Mouse (Mus musculus) left cerebral cortex, adult 18-20 months (tissue): ENCODE measurements around the gene Gas6. TPM values are rescaled to one million over a fixed set of nuclear protein-coding genes. Genes with fewer than 3 reads are reported as not detected.

Source experiments
- DNase-seq, 2 experiments: peaks; one replicate each; pipeline ENCODE4 v3.0.0; 2021 to 2022; ENCODE audit warnings: low spot score in 2 of 2, mixed read lengths in 1 of 2
- total RNA-seq, 2 experiments: library from RNA; stranded (reverse); gene quantifications; 2 replicates each; pipeline ENCODE4 v1.2.3; 2021

The Gas6 gene
- total RNA-seq, 2 experiments from 2014 or later, result 95.8 to 103 TPM

DNA sequence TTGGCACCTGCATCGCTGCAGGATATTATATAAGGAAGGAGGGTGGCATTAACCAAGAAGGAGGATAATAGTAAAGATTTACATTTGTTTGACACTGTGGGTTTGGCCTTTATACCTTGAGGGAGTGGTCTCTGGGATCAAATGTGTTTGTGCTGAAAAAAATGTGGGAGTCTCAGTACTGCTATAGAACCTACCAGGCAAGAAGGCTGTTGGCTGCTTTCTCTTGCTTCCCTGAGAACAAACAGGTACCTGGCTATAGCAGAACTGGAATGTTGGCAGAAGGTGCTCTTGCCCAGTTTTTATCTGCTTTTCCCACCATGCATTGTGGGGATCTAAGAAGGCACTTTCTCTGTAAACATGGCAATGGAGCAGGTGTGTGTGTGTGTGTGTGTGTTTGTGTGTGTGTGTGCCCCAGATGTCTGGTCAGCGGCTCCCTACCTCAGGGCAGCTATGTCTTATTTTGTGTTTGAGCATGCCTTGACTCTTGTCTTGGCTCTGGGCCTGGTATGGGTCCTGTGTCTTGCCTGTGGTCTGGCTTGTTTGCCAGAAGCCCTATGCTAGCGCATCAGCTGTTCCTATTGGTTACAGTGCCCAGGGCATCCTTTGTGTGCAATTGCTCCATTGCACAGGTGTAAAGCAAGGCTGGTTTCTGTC, 13.1 kb upstream of the Gas6 start:
- no peak for DNase-seq

DNA sequence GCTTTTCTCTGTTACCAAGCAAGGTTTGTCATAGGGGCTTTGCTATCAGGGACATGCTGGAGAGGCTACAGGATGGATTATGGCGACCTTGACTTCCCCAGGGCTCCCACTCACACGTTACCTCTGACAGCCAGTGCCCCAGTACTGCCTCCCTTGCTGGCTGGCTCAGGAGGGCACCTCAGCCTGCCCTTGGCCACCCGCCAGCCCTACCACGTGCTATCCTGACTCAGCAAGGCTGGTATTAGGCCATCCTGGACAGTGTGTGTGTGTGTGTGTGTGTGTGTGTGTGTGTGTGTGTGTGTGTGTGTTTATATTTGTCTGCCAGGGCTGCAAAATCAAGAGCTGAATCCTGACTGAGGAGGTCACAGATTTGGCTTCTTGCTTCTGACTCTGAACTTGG, 12.6 kb upstream of the Gas6 start:
- DNase-seq, result no peak

DNA sequence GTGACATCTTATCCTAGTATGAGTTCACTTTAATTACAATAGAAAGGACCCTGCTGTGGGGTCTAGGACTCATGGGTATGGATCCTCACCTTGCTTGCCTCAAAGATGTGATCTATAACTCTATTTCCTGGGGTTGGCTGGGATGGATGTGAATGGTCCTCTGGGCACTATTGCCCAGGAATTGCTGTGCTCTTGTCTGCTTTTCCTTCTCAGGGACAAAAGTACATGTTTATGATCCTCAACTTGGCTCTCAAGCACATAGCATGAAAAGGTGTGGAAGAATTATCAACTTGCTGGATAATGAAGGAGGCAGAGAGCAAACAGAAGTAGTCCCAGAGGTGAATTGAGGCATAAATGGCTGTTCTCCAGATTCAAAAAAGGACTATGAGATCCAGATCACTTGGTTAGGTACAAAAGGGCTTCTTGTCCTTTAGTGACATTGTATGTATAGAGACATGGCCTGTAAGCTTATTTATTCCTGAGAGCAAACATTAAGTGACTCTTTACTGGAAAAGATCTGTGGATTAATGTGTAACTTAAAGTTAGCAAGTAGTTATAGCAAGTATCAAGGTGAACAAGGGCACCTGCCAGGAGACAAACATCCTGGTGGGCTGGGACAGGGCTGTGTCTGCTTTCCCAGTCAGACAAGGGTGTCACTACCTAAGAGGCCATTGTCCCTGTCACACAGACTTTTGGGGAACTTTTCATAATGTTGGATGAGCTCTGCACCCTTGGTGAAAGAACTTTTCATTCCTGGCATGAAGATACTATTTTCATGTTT, 10.8 kb upstream of the Gas6 start:
- no peak for DNase-seq

DNA sequence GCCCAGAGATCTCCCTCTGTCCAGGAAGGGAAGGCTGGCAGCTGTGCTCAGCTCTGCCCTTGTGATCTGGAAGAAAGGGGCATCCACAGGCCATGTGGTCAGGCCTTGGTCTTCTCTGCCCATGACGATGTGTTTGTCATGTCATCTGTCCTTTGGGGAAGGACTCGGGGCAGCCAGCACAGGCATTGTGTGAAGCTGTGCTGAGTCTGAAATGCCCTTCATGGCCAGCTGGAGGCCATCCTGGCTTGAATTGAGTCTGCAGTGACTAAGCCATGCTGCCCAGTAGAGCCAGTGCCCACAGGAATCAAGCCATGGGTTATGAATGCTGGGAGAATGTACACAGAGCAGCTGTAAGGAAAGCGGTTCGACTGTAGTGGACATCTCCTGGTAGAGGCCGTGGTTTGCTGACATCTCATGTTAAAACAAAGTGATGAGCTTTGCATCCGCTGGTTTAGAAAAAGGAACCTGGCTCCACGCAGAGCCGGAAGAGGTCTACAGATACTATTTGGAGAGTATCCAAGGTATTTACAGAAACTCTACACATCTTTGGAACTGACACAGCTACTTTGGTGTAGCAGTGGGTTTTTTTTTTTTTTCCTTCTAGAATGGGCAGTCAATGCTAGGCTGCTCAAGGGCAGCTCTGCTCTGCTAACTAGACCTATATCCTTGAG, 9.8 kb upstream of the Gas6 start:
- no peak for DNase-seq

DNA sequence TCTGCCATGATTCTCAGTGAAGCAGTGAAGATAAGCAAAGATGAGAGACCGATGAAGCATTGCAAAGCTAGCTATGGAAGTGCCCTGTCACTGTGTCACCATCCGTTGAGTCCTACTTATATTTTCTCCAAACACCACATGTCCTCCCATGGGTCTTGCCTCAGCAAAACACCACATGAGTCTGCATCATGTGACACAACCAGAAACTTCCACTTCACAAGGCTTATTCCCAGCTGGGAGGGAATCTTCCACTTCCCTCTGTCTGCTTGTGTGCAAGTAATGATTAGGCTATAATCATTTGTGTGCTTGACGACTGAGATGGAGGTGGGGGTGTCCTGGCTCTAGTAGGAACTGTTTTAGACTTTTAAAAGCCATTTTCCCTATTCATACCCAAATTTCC, 6.9 kb upstream of the Gas6 start:
- no peak for DNase-seq

DNA sequence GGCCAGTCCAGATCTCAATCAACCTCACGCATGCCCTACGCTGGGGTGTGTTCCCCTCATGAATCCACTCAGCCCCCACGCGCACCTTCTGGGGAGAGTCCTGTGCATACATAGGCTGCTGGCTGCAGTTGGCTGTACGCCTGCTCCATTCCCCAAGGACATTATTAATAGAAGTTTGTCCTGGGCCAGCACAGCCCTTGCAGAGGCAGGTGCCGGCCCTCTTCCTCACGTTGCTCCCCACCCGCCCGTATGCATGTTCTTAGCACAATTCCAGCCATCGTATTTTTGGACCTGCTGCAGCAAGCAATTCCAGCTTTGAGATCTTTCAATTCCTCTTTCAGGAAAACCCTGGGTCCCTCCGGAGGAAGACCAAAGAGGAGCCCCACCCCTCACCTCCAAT, 1.3 kb downstream of the Gas6 start:
- DNase-seq, result no peak

DNA sequence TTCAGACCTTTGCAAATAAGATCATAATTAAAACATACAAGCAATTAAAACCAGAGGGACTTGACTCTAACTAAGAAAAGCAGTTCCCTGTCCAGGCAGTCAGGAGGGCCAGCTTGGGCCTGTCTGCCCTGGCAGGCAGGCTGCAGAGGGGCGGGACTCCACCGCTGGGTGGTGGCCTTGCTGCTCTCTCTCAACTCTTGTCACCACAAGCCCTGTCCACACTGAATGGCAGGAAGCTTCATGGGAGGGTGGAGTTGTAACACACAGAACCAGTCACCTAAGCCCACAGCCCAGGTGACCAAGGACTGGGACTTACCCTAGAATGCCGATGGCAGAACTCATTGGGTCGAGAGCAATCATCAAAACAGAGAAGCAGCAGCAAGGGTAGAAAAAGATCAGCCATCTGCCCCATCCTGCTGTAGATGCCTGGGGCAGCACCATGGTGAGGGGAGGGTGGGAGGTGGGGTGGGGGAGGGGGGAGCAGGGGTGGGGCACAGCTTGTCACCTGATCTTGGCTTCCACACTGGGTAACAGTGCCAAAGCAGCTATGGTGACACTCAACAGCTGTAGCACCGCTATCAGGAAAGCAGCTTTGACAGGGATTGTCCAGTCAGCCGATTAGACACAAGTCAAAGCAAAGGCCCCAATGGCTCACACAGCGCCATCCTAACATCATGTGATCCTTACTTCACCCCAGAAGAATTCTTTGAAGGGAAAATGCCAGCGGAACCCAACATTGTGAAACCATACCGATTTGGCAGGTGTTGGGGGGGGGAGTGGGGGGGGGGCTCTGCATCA, 1.9 kb downstream of the Gas6 start:
- DNase-seq, result no peak

DNA sequence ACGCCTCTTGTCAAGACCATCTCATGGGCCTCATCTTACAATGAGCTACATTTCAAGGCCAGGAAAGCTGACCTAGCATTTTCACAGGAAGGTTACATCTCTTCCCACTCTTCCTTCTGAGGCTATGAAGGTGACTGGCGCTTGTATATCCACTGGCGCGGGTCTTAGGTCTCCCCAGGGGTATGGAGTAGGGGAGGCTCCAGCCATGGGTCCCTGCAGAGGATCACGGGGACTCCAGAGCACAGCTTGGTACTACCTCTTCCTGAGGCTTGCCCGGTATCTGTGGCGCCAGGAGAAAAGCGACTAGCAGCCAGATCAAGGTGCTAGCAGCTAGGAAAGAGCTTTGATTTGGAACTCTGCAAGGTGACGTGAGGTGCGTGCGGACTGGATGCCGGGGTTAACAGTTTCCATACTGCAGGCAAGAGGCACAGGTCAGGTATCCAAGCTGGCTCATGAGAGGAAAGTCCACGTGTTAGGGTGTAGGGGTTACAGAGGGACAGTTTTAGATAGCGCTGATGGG, 2.7 kb downstream of the Gas6 start:
- DNase-seq, result no peak

DNA sequence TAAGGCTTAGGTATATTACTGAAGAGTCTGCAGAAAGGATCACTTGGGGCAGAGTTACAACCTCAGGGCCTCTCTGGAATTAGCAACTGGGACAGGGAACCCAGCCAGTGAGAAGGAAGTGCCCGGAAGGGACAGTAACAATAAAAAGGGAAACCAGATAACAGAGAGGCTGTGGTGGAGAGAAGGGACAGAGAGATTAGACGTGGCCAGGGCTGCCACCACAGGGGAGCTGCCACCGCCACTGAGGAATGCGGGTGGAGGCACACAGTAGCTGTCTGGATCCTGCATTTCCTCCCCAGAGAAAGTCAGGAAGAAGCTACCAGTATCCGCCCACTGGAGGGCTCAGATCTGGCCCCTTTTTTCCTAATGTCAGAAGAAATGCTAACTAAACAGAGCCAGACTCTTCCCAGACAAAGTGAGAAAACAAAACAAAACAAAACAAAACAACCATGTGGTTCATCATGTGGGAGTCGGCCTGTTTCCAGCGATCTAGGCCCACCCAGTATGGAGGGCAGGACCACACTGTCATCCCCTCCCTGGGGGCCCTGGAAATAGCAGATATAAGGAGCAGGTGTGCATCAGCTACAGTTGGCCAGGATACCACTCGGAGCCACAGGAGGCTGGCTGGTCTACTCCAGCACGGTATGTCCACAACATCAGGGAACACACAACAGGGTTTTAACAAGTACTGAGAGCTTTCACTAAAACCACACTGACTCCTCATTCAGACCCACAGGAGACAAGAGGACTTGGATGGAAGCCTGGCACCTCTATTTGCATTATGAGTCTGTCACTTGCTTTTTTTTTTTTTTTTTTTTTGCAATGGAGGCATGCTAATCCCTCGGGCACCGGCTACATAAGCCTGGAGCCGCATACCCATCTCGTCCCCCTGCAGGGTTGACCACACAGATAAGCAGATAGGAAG, 4.0 kb downstream of the Gas6 start:
- DNase-seq, result no peak

DNA sequence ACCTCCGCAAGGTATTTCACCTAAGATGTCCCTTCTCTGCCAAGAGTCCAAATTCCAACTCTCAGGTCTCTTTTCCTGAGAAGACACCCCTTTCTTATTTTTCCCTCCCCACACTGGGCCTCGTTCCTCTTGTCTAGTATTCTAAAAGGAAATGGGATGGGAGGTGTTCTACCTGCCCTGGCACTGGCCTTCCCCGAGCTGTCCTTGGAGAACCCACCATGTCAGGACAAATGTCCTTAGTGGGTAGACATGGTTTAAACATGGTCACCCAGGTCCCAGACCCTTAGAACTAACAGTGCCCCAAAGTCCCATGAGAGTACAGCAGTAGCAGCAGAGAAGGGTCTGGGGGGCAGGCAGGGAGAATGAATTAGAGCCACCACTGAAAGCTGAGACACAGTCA, 4.9 kb downstream of the Gas6 start:
- DNase-seq, result no peak

DNA sequence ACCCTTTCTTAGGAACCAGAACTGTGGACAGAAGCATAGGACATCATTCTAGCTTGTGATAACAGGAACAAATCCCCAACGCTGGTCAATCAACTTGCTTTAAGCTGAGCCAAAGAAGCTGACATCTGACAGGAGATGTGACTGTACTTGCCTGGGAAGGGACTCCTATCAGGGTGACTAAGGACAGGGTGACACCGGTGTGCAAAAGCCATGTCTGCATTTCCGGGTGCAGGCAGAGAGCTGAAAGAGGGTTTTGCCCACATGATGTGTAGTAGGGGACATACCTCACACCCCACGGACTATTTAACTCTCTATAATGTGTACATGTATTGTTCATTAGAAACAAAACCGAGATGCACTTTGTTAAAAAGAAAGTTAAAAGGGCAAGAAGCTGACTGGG, 11.1 kb downstream of the Gas6 start:
- no peak for DNase-seq

DNA sequence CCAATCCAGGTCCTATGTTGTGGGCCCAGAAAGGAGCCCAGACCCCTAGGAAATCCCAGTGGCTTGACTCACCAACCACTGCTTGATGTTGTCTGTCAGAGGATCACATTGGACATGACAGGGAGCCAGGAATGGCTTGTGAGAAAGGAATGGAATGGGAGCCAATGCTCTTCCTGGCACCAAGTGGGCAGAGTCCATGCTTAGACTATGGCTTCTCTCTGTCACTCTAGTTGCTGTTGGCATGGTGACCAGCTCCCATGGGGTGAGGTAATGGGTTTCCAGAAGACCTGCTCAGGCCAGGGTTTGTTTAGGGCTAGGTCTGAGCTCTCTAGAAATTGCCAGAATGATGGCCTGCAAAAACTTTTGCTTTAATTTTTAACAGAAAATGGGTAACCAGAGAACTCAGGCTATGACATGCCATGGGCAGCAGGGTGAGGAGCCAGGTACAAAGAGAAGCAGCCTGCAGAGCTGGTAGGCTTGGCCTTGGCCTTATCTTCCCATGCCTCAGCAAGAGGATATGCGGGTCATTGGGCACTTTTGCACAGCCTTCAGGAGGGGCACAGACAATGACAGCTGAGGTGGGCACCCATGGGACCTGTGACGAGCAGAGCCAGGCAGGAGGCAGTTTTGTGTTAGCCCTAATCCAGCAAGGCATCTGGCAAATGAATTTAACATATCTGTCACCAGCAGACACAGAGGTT, 12.0 kb downstream of the Gas6 start:
- no peak for DNase-seq

DNA sequence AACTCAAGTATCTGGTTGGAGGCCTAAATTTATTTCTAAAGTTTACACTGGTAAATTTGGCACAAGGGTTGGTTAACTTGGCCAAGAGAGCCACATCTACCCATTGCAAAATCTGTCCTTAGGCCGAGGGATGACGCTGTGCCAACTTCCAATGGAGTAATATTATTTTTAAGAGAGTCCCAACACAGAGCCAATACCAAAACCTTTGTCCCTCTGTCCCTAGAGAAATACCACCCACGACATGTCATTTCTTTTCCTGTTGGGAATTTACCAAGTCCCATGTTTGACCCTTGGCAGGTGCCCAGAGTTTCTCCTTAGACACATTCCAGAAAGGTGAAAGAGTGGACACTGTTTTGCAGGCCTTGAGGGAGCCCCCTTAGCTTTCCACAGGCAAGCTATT, 12.7 kb downstream of the Gas6 start:
- no peak for DNase-seq

DNA sequence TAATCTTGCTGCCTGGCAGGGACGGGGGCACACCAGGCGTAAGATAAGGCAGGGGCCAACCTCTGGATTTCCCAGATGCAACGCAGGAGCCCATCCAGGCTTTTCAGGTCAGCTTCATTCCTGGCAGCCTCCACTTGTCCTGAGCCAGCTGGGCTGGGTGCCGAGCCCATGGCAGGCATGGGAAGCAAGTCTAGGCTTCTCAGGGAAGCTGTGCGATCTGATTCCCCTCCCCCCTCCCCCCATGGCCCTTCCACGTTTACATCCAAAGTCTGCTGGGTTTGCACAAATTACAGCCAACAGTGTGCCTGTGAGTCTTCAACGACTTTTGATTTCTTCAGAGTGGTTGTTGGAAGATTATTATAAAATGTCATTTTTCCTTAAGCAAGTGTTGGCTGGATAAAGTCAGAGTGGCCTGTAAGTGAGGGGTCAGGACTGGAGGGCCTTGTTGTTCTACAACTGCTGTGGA, 13.2 kb downstream of the Gas6 start:
- no peak for DNase-seq

DNA sequence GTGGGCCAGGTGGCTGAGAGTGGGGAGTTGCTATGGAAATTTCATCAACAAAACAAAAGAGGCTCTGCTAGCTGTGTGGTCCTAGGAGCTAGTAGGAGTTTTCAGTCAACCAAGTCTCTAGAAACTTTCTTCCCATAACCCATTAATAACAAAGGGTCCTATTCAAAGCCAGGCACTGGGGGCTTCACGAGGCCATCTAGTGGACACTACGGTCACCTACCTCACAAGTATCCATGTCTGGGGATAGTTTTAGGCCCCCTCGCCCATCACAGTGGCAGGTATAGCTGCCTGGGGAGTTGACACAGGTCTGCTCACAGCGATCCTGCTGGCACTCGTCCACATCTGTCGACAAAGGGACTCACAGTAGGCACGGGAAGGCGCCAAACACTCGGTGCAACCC, 18.4 kb downstream of the Gas6 start:
- no peak for DNase-seq

DNA sequence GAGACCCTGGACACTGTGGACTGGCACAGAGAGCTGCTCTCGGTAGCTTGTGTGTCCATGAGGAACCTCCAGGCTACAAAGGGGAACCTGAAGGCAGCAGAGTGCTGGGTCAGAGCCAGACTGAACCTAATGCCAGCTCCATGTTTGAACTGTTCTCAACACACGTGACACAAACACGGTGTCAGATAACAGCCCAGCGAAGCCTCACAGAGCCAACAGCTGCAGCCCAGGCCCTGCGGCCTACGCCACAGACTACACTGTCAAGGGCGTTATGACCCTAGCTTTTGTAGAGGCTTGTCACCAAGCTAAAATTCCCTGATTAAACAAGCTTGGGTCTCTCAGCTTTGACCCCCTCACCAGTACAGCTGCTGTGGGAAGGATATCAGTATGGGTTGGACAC, 22.0 kb downstream of the Gas6 start:
- DNase-seq, result no peak

DNA sequence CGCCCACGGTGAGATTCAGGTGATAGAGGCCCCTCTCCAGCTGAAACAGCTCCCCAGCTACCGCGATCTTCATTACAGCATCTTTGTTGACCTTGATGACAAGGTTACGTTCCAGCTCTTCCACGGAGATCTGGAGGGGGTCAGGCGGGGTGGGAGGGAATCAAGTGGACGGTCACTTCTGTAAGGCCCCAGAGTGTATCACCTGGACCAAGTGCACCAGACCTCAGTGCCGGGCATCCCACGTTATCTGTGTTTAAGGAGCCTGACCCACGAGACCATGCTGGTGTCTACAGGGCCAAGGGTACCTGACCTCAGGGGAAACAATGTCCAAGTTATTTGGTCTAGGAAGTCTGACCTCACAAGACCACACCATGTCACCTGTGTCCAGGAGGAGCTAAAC, 22.8 kb downstream of the Gas6 start:
- DNase-seq, result no peak

DNA sequence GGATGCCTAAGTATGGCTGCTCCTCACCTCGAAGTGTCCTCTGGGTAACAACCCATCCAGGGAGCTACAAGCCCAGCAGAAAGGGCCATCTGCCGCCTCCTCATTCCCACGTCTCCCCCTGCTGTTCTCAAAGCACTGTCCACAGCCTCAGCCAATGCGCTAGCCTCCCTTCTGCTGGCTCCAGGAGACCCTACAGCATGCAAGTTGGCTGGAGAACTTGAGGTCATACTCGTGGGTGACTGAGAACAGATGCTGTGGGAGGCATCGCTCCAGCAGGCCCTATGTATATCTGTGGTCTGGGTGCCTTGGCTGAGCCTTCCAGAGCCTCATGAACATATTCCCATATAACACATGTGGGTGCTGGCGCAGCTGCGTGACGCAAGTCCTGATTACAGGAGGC, 25.6 kb downstream of the Gas6 start:
- DNase-seq, result peak in 1 of 2 experiments; percentile 55

DNA sequence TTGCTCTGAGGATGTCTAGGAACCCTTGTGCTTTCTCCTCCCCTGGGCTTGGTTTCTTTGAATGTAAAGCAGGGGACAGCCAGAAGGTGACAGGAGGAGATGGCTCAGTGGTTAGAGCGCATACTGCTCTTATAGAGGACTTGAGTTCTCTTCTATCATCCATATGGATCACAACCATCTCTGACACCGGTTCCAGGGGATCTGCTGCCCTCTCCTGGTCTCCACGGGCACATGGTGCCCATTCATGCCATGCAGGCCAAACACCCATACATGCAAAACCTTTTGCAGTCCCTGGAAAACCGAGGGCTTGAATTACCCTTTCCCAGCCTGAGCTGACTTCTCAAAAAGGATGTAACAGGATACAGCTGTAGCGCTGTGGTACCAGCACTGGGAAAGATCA, 27.3 kb downstream of the Gas6 start:
- DNase-seq, result peak; percentile 33 to 39

DNA sequence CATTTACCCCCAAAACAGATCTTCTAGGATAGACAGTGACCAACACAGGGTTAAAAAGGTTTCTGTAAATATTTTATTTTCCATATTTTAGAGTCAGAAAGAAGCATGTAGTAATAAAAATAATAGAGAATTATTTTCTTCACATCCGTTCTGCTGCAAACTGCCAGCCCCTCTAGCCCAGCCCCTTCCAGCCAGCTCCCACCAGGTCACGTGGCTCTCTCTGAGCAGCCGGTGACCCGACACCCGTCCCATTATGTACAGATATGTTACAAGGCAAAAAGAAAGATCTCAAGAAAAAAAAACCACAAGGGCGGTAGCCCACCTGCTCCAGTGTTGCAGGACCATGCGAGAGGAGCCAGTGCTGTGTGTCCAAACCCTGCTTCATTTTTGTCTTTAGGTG, 29.0 kb downstream of the Gas6 start:
- DNase-seq, result no peak
